Comparison of ENCODE assay signal across 9 mouse cellular contexts in genomic region chr12:37108819-37109473, GRCm38 (mm10). TPM values are rescaled to one million over a fixed set of nuclear protein-coding genes. Genes with fewer than 3 reads are reported as not detected.
DNase-seq lines count a peak whose midpoint lies in the region; ATAC-seq and TF ChIP-seq lines count a peak whose summit lies in the region.
"Had no signal": no experiment of that assay in that cellular context is flagged by ENCODE, and none has a peak within 500 bp of the region (broad histone marks: within the 10 kb centered on the region; RNA-seq: fewer than 3 reads in every experiment).

No protein-coding gene starts in this region.

- no peak overlapping the region for H3K4me3 ChIP-seq in C2C12 (ENCODE audit: insufficient read depth, poor library complexity, severe bottlenecking)
- peak overlapping the region; percentile 53 for H3K4me3 ChIP-seq in embryonic facial prominence, embryonic 15.5 days (replicated peaks)
- peak overlapping the region; percentile 53 for H3K4me3 ChIP-seq in heart, postnatal 0 days (ENCODE audit: low read depth, low read length)
- H3K4me3 ChIP-seq in limb, embryonic 15.5 days, result peak overlapping the region; percentile 54
- H3K4me3 ChIP-seq in neural tube, embryonic 12.5 days, result peak overlapping the region; percentile 45

- H3K27me3 ChIP-seq in C2C12 (ENCODE audit: control insufficient read depth, insufficient read depth, insufficient read length), result no peaks in the 10 kb centered on the region
- H3K27me3 ChIP-seq in embryonic facial prominence, embryonic 15.5 days, result peaks cover 28% of the 10 kb centered on the region
- H3K27me3 ChIP-seq in heart, postnatal 0 days (ENCODE audit: control insufficient read depth, insufficient read depth, low read length), result peaks cover 35% of the 10 kb centered on the region
- H3K27me3 ChIP-seq in limb, embryonic 15.5 days, result peaks cover 9% of the 10 kb centered on the region; the same call in 1 of the 2 replicates
- peaks cover 46% of the 10 kb centered on the region for H3K27me3 ChIP-seq in neural tube, embryonic 12.5 days (replicated peaks)

- TF ChIP-seq CTCF in C2C12 (IDR thresholded peaks at IDR 0.05; ENCODE audit: control insufficient read depth, insufficient read depth, insufficient read length), result no peak
- TF ChIP-seq CTCF in heart, postnatal 0 days (IDR thresholded peaks at IDR 0.05; ENCODE audit: low read depth), result no peak

- H3K9me3 ChIP-seq in embryonic facial prominence, embryonic 15.5 days (replicated peaks), result no peaks in the 10 kb centered on the region
- no peaks in the 10 kb centered on the region for H3K9me3 ChIP-seq in heart, postnatal 0 days (replicated peaks; ENCODE audit: control insufficient read depth, low read length)
- no peaks in the 10 kb centered on the region for H3K9me3 ChIP-seq in limb, embryonic 15.5 days
- no peaks in the 10 kb centered on the region for H3K9me3 ChIP-seq in neural tube, embryonic 12.5 days

- no peaks in the 10 kb centered on the region for H3K79me2 ChIP-seq in C2C12 (ENCODE audit: control insufficient read depth, insufficient read depth)

- under 1% methylated on average over 29 of the region's 29 CpGs for WGBS in embryonic facial prominence, embryonic 15.5 days
- WGBS in heart, postnatal 0 days, result 2% methylated on average over 29 of the region's 29 CpGs
- WGBS in limb, embryonic 15.5 days, result under 1% methylated on average over 29 of the region's 29 CpGs
- WGBS in neural tube, embryonic 12.5 days, result under 1% methylated on average over 29 of the region's 29 CpGs

- TF ChIP-seq EP300 in heart, postnatal 0 days (IDR thresholded peaks at IDR 0.05; ENCODE audit: low read depth), result no peak

- H3ac ChIP-seq in C2C12 (ENCODE audit: control insufficient read depth, insufficient read length, low read depth), result peak overlapping the region; percentile 42

- DNase-seq in embryo, embryonic 11.5 days (ENCODE audit: low read depth, low spot score), result peak; percentile 7
- no peak for DNase-seq in embryo, embryonic 10.5 days (ENCODE audit: low spot score)
- DNase-seq in heart, postnatal 0 days (ENCODE audit: low spot score), result no peak
- no peak for DNase-seq in thymus, postnatal 0 days (ENCODE audit: low spot score)

- H3K36me3 ChIP-seq in C2C12 (ENCODE audit: control insufficient read depth, insufficient read depth), result no peaks in the 10 kb centered on the region
- no peaks in the 10 kb centered on the region for H3K36me3 ChIP-seq in embryonic facial prominence, embryonic 15.5 days
- H3K36me3 ChIP-seq in heart, postnatal 0 days (replicated peaks; ENCODE audit: control insufficient read depth, insufficient read depth, low read length), result no peaks in the 10 kb centered on the region
- H3K36me3 ChIP-seq in limb, embryonic 15.5 days, result no peaks in the 10 kb centered on the region
- no peaks in the 10 kb centered on the region for H3K36me3 ChIP-seq in neural tube, embryonic 12.5 days

- H3K79me3 ChIP-seq in C2C12 (ENCODE audit: low read depth), result no peaks in the 10 kb centered on the region

- peaks cover 15% of the 10 kb centered on the region for H3K4me1 ChIP-seq in embryonic facial prominence, embryonic 15.5 days
- peaks cover 9% of the 10 kb centered on the region; the same call in 1 of the 2 replicates for H3K4me1 ChIP-seq in heart, postnatal 0 days (ENCODE audit: control insufficient read depth, insufficient read depth)
- peaks cover 10% of the 10 kb centered on the region; the same call in 1 of the 2 replicates for H3K4me1 ChIP-seq in limb, embryonic 15.5 days
- peaks cover 16% of the 10 kb centered on the region for H3K4me1 ChIP-seq in neural tube, embryonic 12.5 days

- H3K4me2 ChIP-seq in embryonic facial prominence, embryonic 15.5 days (replicated peaks), result peak overlapping the region; percentile 89
- peak overlapping the region; percentile 64 for H3K4me2 ChIP-seq in heart, postnatal 0 days (ENCODE audit: low read depth, low read length)
- H3K4me2 ChIP-seq in limb, embryonic 15.5 days, result peak overlapping the region; percentile 65
- peak overlapping the region; percentile 77 for H3K4me2 ChIP-seq in neural tube, embryonic 12.5 days (replicated peaks)

- peak overlapping the region; percentile 37 for H3K9ac ChIP-seq in embryonic facial prominence, embryonic 15.5 days
- H3K9ac ChIP-seq in heart, postnatal 0 days (replicated peaks; ENCODE audit: low read depth, low read length), result peak overlapping the region; percentile 50
- H3K9ac ChIP-seq in limb, embryonic 15.5 days, result peak overlapping the region; percentile 74
- peak overlapping the region; percentile 46; the same call in 1 of the 2 replicates for H3K9ac ChIP-seq in neural tube, embryonic 12.5 days

- peak overlapping the region; percentile 28; the same call in 1 of the 2 replicates for H3K27ac ChIP-seq in embryonic facial prominence, embryonic 15.5 days (replicated peaks)
- H3K27ac ChIP-seq in heart, postnatal 0 days (ENCODE audit: low read depth), result peak overlapping the region; percentile 81
- peak overlapping the region; percentile 93 for H3K27ac ChIP-seq in limb, embryonic 15.5 days
- H3K27ac ChIP-seq in neural tube, embryonic 12.5 days, result no peak overlapping the region

- no peak for ATAC-seq in embryonic facial prominence, embryonic 15.5 days (ENCODE audit: insufficient number of reproducible peaks, low FRiP score, low TSS enrichment, low read depth)
- no peak for ATAC-seq in heart, postnatal 0 days (ENCODE audit: insufficient read depth, low read depth)
- 0 out of 2 replicates have a peak, but pooled peaks have one; percentile 27 for ATAC-seq in limb, embryonic 15.5 days (ENCODE audit: insufficient number of reproducible peaks, low FRiP score, low TSS enrichment, low read depth)
- peak; percentile 73 for ATAC-seq in neural tube, embryonic 12.5 days (ENCODE audit: low FRiP score, low read depth)

TF ChIP-seq in C2C12, 6 proteins besides CTCF, POLR2A, EP300 and RAD21:
- no peak for TF ChIP-seq CEBPB (IDR thresholded peaks at IDR 0.05; ENCODE audit: low read depth)
- no peak for TF ChIP-seq FOSL1 (IDR thresholded peaks at IDR 0.05; ENCODE audit: insufficient read depth, low read length, poor library complexity, severe bottlenecking)
- no peak for TF ChIP-seq MYOG (IDR thresholded peaks at IDR 0.05; ENCODE audit: control insufficient read depth, extremely low read depth, insufficient read length)
- TF ChIP-seq MYOD1 (IDR thresholded peaks at IDR 0.05; ENCODE audit: control insufficient read depth, insufficient read length, low read depth), result no peak
- TF ChIP-seq USF1 (IDR thresholded peaks at IDR 0.05; ENCODE audit: low read depth), result no peak
- TF ChIP-seq MAX (IDR thresholded peaks at IDR 0.05), result no peak

RNA-seq across cellular contexts. Expression of gene Meox2, which starts 0.6 kb away (rescaled TPM):
- polyA plus RNA-seq in C2C12 (2012; fragmentation: generic; extraction: Trizol), result 0.66 TPM
- polyA plus RNA-seq in embryonic facial prominence, embryonic 15.5 days (2015; fragmentation: Nextera tagmentation; extraction: Ambion mirVana), result 15.0 and 19.2 TPM in 2 replicates
- total RNA-seq in heart, postnatal 0 days (2014; rRNA removed; ENCODE audit: low replicate concordance), result 8.9 and 26.6 TPM in 2 replicates
- 9.3 and 9.4 TPM in 2 replicates for polyA plus RNA-seq in heart, postnatal 0 days (2015; fragmentation: Nextera tagmentation; extraction: Ambion mirVana)
- 51.1 and 58.5 TPM in 2 replicates for polyA plus RNA-seq in limb, embryonic 15.5 days (2015; fragmentation: Nextera tagmentation; extraction: Ambion mirVana)
- 6.3 and 7.0 TPM in 2 replicates for polyA plus RNA-seq in neural tube, embryonic 12.5 days (2016; fragmentation: Nextera tagmentation; extraction: Ambion mirVana)
- 2.1 and 2.5 TPM in 2 replicates for polyA plus RNA-seq in thymus, postnatal 0 days (2015; fragmentation: Nextera tagmentation; extraction: Ambion mirVana)
- total RNA-seq: MEL had no signal

Comparison
In these comparisons a context has a peak if more than half of its experiments do, and no peak if none do; other contexts are left out.
1. ATAC-seq: peak in limb, embryonic 15.5 days (single experiment) and neural tube, embryonic 12.5 days (single experiment); none in embryonic facial prominence, embryonic 15.5 days (single experiment) and heart, postnatal 0 days (single experiment).
2. Peak in every context shown above with its lines, with median percentiles within 50 percentile points of each other: H3K4me2 ChIP-seq and H3K9ac ChIP-seq.